Mouse (Mus musculus) yolk sac, embryonic 10.5 days (tissue): ENCODE results near the gene Zbtb17.
A peak's percentile ranks its signal among the peaks of the same experiment; 100 is the strongest.

ENCODE experiments used
- DNase-seq: peaks from one replicate; pipeline ENCODE4 v3.0.0-alpha.2; 2017; ENCODE audit warnings: low spot score

The Zbtb17 gene

GRCm38 (mm10) chr4:141444451-141445327 lies at the start of gene Zbtb17:
TSS of gene Zbtb17 (plus strand) at chr4:141444654.
- peak; percentile 84 for DNase-seq

- DNase-seq = no peak
Measured at GRCm38 (mm10) chr4:141394751-141395150, 49.7 kb upstream of the Zbtb17 start.

- no peak for DNase-seq
Measured at GRCm38 (mm10) chr4:141397861-141398260, 46.6 kb upstream of the Zbtb17 start.

GRCm38 (mm10) chr4:141398545-141398944 lies 45.9 kb upstream of the Zbtb17 start, which contains the start of gene Clcnka:
TSS of gene Clcnka (minus strand) at chr4:141398724.
- DNase-seq = no peak

- no peak for DNase-seq
Measured at GRCm38 (mm10) chr4:141400171-141400570, 44.3 kb upstream of the Zbtb17 start.

- DNase-seq = peak; percentile 78
Measured at GRCm38 (mm10) chr4:141404518-141405313, 39.7 kb upstream of the Zbtb17 start.

GRCm38 (mm10) chr4:141405314-141405622 lies 39.2 kb upstream of the Zbtb17 start:
- no peak for DNase-seq

GRCm38 (mm10) chr4:141406516-141407299 lies 37.7 kb upstream of the Zbtb17 start:
- no peak for DNase-seq

GRCm38 (mm10) chr4:141408577-141408976 lies 35.9 kb upstream of the Zbtb17 start:
- no peak for DNase-seq

- no peak for DNase-seq
Measured at GRCm38 (mm10) chr4:141411430-141411992, 32.9 kb upstream of the Zbtb17 start.

- no peak for DNase-seq
Measured at GRCm38 (mm10) chr4:141415924-141416323, 28.5 kb upstream of the Zbtb17 start, which contains the start of gene Clcnkb. TSS of gene Clcnkb (minus strand) at chr4:141416014.

GRCm38 (mm10) chr4:141419398-141420191 lies 24.9 kb upstream of the Zbtb17 start:
- no peak for DNase-seq

GRCm38 (mm10) chr4:141420192-141420829 lies 24.1 kb upstream of the Zbtb17 start, which contains the start of gene Hspb7:
TSS of gene Hspb7 (plus strand) at chr4:141420779.
- DNase-seq = no peak

- DNase-seq = peak; percentile 54
Measured at GRCm38 (mm10) chr4:141420886-141421285, 23.6 kb upstream of the Zbtb17 start.

GRCm38 (mm10) chr4:141421423-141421822 lies 23.0 kb upstream of the Zbtb17 start:
- no peak for DNase-seq

- DNase-seq = no peak
Measured at GRCm38 (mm10) chr4:141422841-141423240, 21.6 kb upstream of the Zbtb17 start.

- no peak for DNase-seq
Measured at GRCm38 (mm10) chr4:141423288-141423687, 21.2 kb upstream of the Zbtb17 start.

- no peak for DNase-seq
Measured at GRCm38 (mm10) chr4:141423691-141424431, 20.6 kb upstream of the Zbtb17 start.
